Mouse (Mus musculus) small intestine, adult 2 months (tissue): Measurements from ENCODE around the gene Golim4. TPM values are rescaled to one million over a fixed set of nuclear protein-coding genes. Genes with fewer than 3 reads are reported as not detected.

Experiments
- H3K27ac ChIP-seq: fragments of 200-500 bp; 2 replicates; pipeline ENCODE4 v1.5.1; 2012; ENCODE audit warnings: low read depth, low read length, control low read depth, inconsistent platforms; ENCODE audit not compliant: insufficient read depth
- H3K27me3 ChIP-seq: fragments of 200-500 bp; 2 replicates; pipeline ENCODE4 v1.6.1; 2012; ENCODE audit warnings: mild to moderate bottlenecking, moderate library complexity, low read length, inconsistent platforms; ENCODE audit not compliant: control insufficient read depth, insufficient read depth
- H3K36me3 ChIP-seq: fragments of 200-500 bp; 2 replicates; pipeline ENCODE4 v1.6.1; 2012; ENCODE audit warnings: mild to moderate bottlenecking, low read length, control low read depth, inconsistent platforms; ENCODE audit not compliant: control insufficient read depth, insufficient read depth
- H3K4me1 ChIP-seq: fragments of 200-500 bp; 2 replicates; pipeline ENCODE4 v1.6.1; 2012; ENCODE audit warnings: low read length, inconsistent platforms, mixed read lengths; ENCODE audit not compliant: control insufficient read depth, insufficient read depth, insufficient read length
- H3K4me3 ChIP-seq: fragments of 200-500 bp; 2 replicates; pipeline ENCODE4 v1.5.1; 2012; ENCODE audit warnings: low read depth, mild to moderate bottlenecking, control low read depth, inconsistent platforms, low read length, moderate library complexity
- CTCF ChIP-seq: fragments of 200-500 bp; IDR thresholded peaks from 2 replicates; pipeline ENCODE4 v1.5.1; 2012; ENCODE audit warnings: low read depth, mild to moderate bottlenecking, control low read depth, inconsistent platforms, low read length, moderate library complexity, mixed read lengths; ENCODE audit not compliant: insufficient replicate concordance, insufficient read length; ENCODE audit errors: extremely low read depth
- POLR2A ChIP-seq: fragments of 200-500 bp; IDR thresholded peaks from 2 replicates; pipeline ENCODE4 v1.6.1; 2012; ENCODE audit warnings: low read depth, mild to moderate bottlenecking, control low read depth, inconsistent platforms, low read length, moderate library complexity
- WGBS: fragments of 180-500 bp; shearing (Covaris S2); methylation state at CpG from one replicate; pipeline ENCODE4 v1.1.7; 2018; 5-methylcytosine and 5-hydroxymethylcytosine counted together
- polyA plus RNA-seq: library from polyadenylated mRNA; depleted of rRNA; stranded (reverse); fragments of >200 nt; gene quantifications from 2 replicates; pipeline ENCODE4 v1.2.3, GENCODE M21; 2012; rRNA removed

Golim4 gene
- polyA plus RNA-seq, 1 experiment = 41.8 TPM

- TF ChIP-seq POLR2A (no peak), CTCF (no peak)
- Histone ChIP-seq H3K27me3 (no peaks in the 10 kb centered on the region), H3K4me1 (no peaks in the 10 kb centered on the region), H3K4me3 (no peak overlapping the region), H3K27ac (no peak overlapping the region), H3K36me3 (no peaks in the 10 kb centered on the region)
- 70% methylated on average over 5 of the region's 5 CpGs for WGBS
Observed at GRCm38 (mm10) chr3:75835286-75835967, 121.3 kb downstream of the Golim4 start.

DNA sequence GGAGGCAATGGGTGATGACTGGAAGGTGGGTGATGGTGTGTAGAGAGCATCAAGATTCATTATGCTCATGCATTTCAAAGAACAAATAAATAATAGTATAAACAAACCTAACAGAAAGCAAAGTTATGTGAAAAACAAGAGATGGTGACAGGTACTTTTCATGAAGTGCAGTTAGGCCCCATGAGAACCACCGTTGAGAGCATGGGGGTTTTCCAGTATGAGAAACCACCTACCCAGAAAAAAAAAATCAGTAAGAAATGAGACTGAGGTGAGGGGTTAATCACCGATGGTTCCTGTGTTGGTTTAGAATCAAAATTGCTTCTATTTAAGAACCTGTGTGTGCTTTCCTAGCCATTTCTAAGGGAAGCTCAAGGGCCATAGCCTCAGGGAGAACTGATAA is 121.9 kb downstream of the Golim4 start:
- Histone ChIP-seq H3K4me3 (no peak overlapping the region), H3K27ac (no peak overlapping the region), H3K36me3 (no peaks in the 10 kb centered on the region), H3K4me1 (no peaks in the 10 kb centered on the region), H3K27me3 (no peaks in the 10 kb centered on the region)
- TF ChIP-seq CTCF (no peak), POLR2A (no peak)
- 74% methylated on average over 2 of the region's 2 CpGs for WGBS

Other genes starting within 250 kb of the Golim4 start
- not detected in 2 replicates for gene Gm29133, start 208.8 kb downstream of the Golim4 start, polyA plus RNA-seq
- not detected in 2 replicates for gene Fstl5, start 117.3 kb upstream of the Golim4 start, polyA plus RNA-seq